Mouse (Mus musculus) embryonic fibroblast, embryonic 13.5 days (primary cell): Measurements from ENCODE around the gene Hist1h2bg. TPM values are rescaled to one million over a fixed set of nuclear protein-coding genes. Genes with fewer than 3 reads are reported as not detected.
"Not testable (repeated sequence)": the region's sequence is repeated elsewhere in the genome, so short reads cannot be mapped to it uniquely, and the experiment has no call there.

Source experiments
- H3K27ac ChIP-seq: 2 replicates; pipeline ENCODE4 v1.5.1; 2012; ENCODE audit warnings: low read length, control low read depth, inconsistent platforms; ENCODE audit not compliant: insufficient read depth
- H3K4me1 ChIP-seq: 2 replicates; pipeline ENCODE4 v1.6.1; 2011; ENCODE audit warnings: low read length; ENCODE audit not compliant: control insufficient read depth, insufficient read depth
- H3K4me3 ChIP-seq: 2 replicates; pipeline ENCODE4 v1.5.1; 2011; ENCODE audit warnings: mild to moderate bottlenecking, control low read depth, low read length; ENCODE audit not compliant: insufficient read depth
- CTCF ChIP-seq: IDR thresholded peaks from 2 replicates; pipeline ENCODE4 v1.5.1; 2011; ENCODE audit warnings: mild to moderate bottlenecking, control low read depth, low read length, moderate library complexity, borderline replicate concordance; ENCODE audit not compliant: insufficient read depth
- POLR2A ChIP-seq: IDR thresholded peaks from 2 replicates; pipeline ENCODE4 v1.6.1; 2011; ENCODE audit warnings: low read depth, mild to moderate bottlenecking, control low read depth, low read length, moderate library complexity
- polyA plus RNA-seq: library from polyadenylated mRNA; stranded (reverse); fragments of >200 nt; gene quantifications from 2 replicates; pipeline ENCODE4 v1.2.4, GENCODE M21; 2011; ENCODE audit warnings: low read depth; ENCODE audit not compliant: missing spikeins, insufficient read length

Hist1h2bg gene
- polyA plus RNA-seq, 1 experiment = 22.6 TPM

GRCm38 (mm10) chr13:23551931-23552914 is 19.0 kb upstream of the Hist1h2bg start:
- TF ChIP-seq CTCF = no peak
- TF ChIP-seq POLR2A = no peak
- Histone ChIP-seq H3K4me1 (peaks cover 3% of the 10 kb centered on the region; the same call in 1 of the 2 replicates), H3K27ac (peak overlapping the region; percentile 45), H3K4me3 (no peak overlapping the region)

- Histone ChIP-seq H3K4me3 (no peak within 1 kb of the TSS), H3K27ac (peak within 1 kb of the TSS; percentile 45; the same call in 1 of the 2 replicates), H3K4me1 (peaks cover 3% of the 10 kb centered on the region; the same call in 1 of the 2 replicates)
- TF ChIP-seq CTCF = no peak
- no peak for TF ChIP-seq POLR2A
These were observed 18.2 kb upstream of the Hist1h2bg start, which contains the start of gene Hist1h1d for GRCm38 (mm10) chr13:23552962-23553361. Hist1h1d (plus strand) TSS chr13:23553262.

- H3K4me1 ChIP-seq = peaks cover 3% of the 10 kb centered on the region; the same call in 1 of the 2 replicates
- TF ChIP-seq CTCF (no peak), POLR2A (no peak)
- no peak overlapping the region for H3K4me3 ChIP-seq
- H3K27ac ChIP-seq = peak overlapping the region; percentile 86
These were observed 16.8 kb upstream of the Hist1h2bg start for GRCm38 (mm10) chr13:23554393-23554792.

GRCm38 (mm10) chr13:23554925-23555838 is 16.0 kb upstream of the Hist1h2bg start:
- peak overlapping the region; percentile 58 for H3K4me3 ChIP-seq
- peak overlapping the region; percentile 97 for H3K27ac ChIP-seq
- peaks cover 3% of the 10 kb centered on the region; the same call in 1 of the 2 replicates for H3K4me1 ChIP-seq
- no peak for TF ChIP-seq CTCF
- peak; percentile 99 for TF ChIP-seq POLR2A

- peak overlapping the region; percentile 58 for H3K4me3 ChIP-seq
- peaks cover 3% of the 10 kb centered on the region; the same call in 1 of the 2 replicates for H3K4me1 ChIP-seq
- TF ChIP-seq POLR2A = peak; percentile 91
- no peak for TF ChIP-seq CTCF
- H3K27ac ChIP-seq = peak overlapping the region; percentile 97
These were observed 15.3 kb upstream of the Hist1h2bg start for GRCm38 (mm10) chr13:23555839-23556416.

GRCm38 (mm10) chr13:23556906-23557305 is 14.3 kb upstream of the Hist1h2bg start:
- peak overlapping the region; percentile 17; the same call in 1 of the 2 replicates for H3K4me3 ChIP-seq
- peaks cover 3% of the 10 kb centered on the region; the same call in 1 of the 2 replicates for H3K4me1 ChIP-seq
- peak overlapping the region; percentile 62 for H3K27ac ChIP-seq
- TF ChIP-seq CTCF (no peak), POLR2A (no peak)

GRCm38 (mm10) chr13:23560699-23561098 is 10.5 kb upstream of the Hist1h2bg start:
- H3K27ac ChIP-seq = 0 out of 2 replicates have a peak overlapping the region, but pooled peaks have one; percentile 5
- H3K4me1 ChIP-seq, H3K4me3 ChIP-seq: not testable (repeated sequence)

GRCm38 (mm10) chr13:23561531-23561882 is 9.7 kb upstream of the Hist1h2bg start:
- H3K4me3 ChIP-seq = peak overlapping the region; percentile 38
- peak overlapping the region; percentile 52 for H3K27ac ChIP-seq

More at GRCm38 (mm10) chr13:23561531-23561882, 9.7 kb upstream of the Hist1h2bg start:
- H3K4me1 ChIP-seq = not testable (repeated sequence)
